Mouse (Mus musculus) testis, adult 2 months (tissue): ENCODE results near the gene Efhc1.

Experiments
- CTCF ChIP-seq: fragments of 200-500 bp; IDR thresholded peaks from 2 replicates; pipeline ENCODE4 v1.5.1; 2012; ENCODE audit warnings: low read depth, mild to moderate bottlenecking, inconsistent platforms, low read length, moderate library complexity; ENCODE audit not compliant: control insufficient read depth, insufficient read depth, insufficient replicate concordance
- POLR2A ChIP-seq: fragments of 200-500 bp; IDR thresholded peaks from 2 replicates; pipeline ENCODE4 v1.6.1; 2012; ENCODE audit warnings: low read depth, mild to moderate bottlenecking, inconsistent platforms, low read length, moderate library complexity; ENCODE audit not compliant: control insufficient read depth

- TF ChIP-seq CTCF (no peak), POLR2A (peak; percentile 18; the same call in 1 of the 2 replicates)
These were observed 33.9 kb upstream of the Efhc1 start for GRCm38 (mm10) chr1:20917496-20918050.
